ENCODE assay signal across 18 mouse cellular contexts in the genomic region with DNA sequence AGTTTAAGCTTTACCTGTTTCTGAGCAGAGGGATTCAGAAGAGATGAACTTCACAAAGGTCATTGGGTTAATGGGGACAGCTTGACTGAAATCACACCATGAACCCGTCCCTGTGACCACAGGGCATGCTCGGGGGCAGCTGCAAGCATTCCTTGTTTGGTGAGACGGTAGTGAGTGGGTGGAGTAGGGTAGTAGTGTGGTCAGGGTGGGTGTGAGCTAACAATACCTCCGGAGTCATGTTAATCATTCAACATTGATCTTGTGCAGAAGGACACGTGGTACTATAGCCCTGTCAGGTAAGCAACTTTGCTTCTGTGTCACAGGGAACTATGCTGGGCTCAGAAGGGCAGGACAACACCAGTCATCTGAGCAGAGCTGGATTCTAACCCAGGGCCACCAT.
A peak's percentile ranks its signal among the peaks of the same experiment; 100 is the strongest.
DNase-seq lines count a peak whose midpoint lies in the region; ATAC-seq and TF ChIP-seq lines count a peak whose summit lies in the region.
"Had no signal": no experiment of that assay in that cellular context is flagged by ENCODE, and none has a peak within 500 bp of the region (broad histone marks: within the 10 kb centered on the region; RNA-seq: fewer than 3 reads in every experiment).

No protein-coding gene starts in this region.

- H3K4me3 ChIP-seq in kidney, embryonic 16.5 days (ENCODE audit: low read length), result no peak overlapping the region
- H3K4me3 ChIP-seq in liver, embryonic 14.5 days (ENCODE audit: insufficient read depth in 1 of 2, low read depth in 2 of 2, low read length in 2 of 2), result no peak overlapping the region
- H3K4me3 ChIP-seq in stomach, postnatal 0 days (ENCODE audit: low read depth, low read length), result no peak overlapping the region
- no peak overlapping the region for H3K4me3 ChIP-seq in midbrain, embryonic 16.5 days (ENCODE audit: low read depth, low read length)
- H3K4me3 ChIP-seq: forebrain, embryonic 13.5 days; heart, embryonic 12.5 days; layer of hippocampus, adult 2 months; left cerebral cortex, adult 2 months; limb, embryonic 12.5 days; midbrain, embryonic 13.5 days had no signal

- peak; percentile 72 for ATAC-seq in kidney, embryonic 16.5 days (ENCODE audit: low FRiP score, low TSS enrichment)
- ATAC-seq in liver, embryonic 14.5 days (ENCODE audit: insufficient read depth), result peak; percentile 37; the same call in 1 of the 2 replicates
- peak; percentile 62 for ATAC-seq in stomach, postnatal 0 days (ENCODE audit: low FRiP score, low TSS enrichment)
- ATAC-seq in midbrain, embryonic 16.5 days, result no peak
- ATAC-seq: forebrain, embryonic 13.5 days; hindbrain, postnatal 0 days; midbrain, embryonic 13.5 days had no signal

- H3K9me3 ChIP-seq in kidney, embryonic 16.5 days (ENCODE audit: low read length), result no peaks in the 10 kb centered on the region
- no peaks in the 10 kb centered on the region for H3K9me3 ChIP-seq in liver, embryonic 14.5 days (ENCODE audit: control insufficient read depth, low read length)
- H3K9me3 ChIP-seq in stomach, postnatal 0 days (ENCODE audit: control insufficient read depth, low read length), result no peaks in the 10 kb centered on the region
- no peaks in the 10 kb centered on the region for H3K9me3 ChIP-seq in midbrain, embryonic 16.5 days (replicated peaks; ENCODE audit: control insufficient read depth, low read length, poor library complexity, severe bottlenecking)
- H3K9me3 ChIP-seq: forebrain, embryonic 13.5 days; heart, embryonic 12.5 days; limb, embryonic 12.5 days; midbrain, embryonic 13.5 days had no signal

- TF ChIP-seq CTCF in liver, embryonic 14.5 days (IDR thresholded peaks at IDR 0.05; ENCODE audit: low read depth), result no peak
- no peak for TF ChIP-seq CTCF in stomach, postnatal 0 days (IDR thresholded peaks at IDR 0.05; ENCODE audit: low read depth)

- 0 out of 2 replicates have a peak overlapping the region, but pooled peaks have one; percentile 27 for H3K27ac ChIP-seq in kidney, embryonic 16.5 days (ENCODE audit: low read length)
- H3K27ac ChIP-seq in liver, embryonic 14.5 days, result no peak overlapping the region
- H3K27ac ChIP-seq in stomach, postnatal 0 days (replicated peaks), result no peak overlapping the region
- no peak overlapping the region for H3K27ac ChIP-seq in midbrain, embryonic 16.5 days (ENCODE audit: low read length)
- H3K27ac ChIP-seq: forebrain, embryonic 13.5 days; hindbrain, postnatal 0 days; layer of hippocampus, adult 2 months; left cerebral cortex, adult 2 months; limb, embryonic 12.5 days; midbrain, embryonic 13.5 days had no signal

- peaks cover 55% of the 10 kb centered on the region for H3K4me1 ChIP-seq in kidney, embryonic 16.5 days (ENCODE audit: insufficient read depth, low read length)
- H3K4me1 ChIP-seq in liver, embryonic 14.5 days (replicated peaks; ENCODE audit: control insufficient read depth in 2 of 2, insufficient read depth in 2 of 2, low read length in 1 of 2), result no peaks in the 10 kb centered on the region
- 0 out of 2 replicates have a peak, but pooled peaks cover 4% of the 10 kb centered on the region for H3K4me1 ChIP-seq in stomach, postnatal 0 days (replicated peaks; ENCODE audit: control insufficient read depth, insufficient read depth)
- H3K4me1 ChIP-seq in midbrain, embryonic 16.5 days (ENCODE audit: control insufficient read depth, insufficient read depth, low read length), result no peaks in the 10 kb centered on the region; the same call in 1 of the 2 replicates

- H3K36me3 ChIP-seq in kidney, embryonic 16.5 days (ENCODE audit: insufficient read depth, low read length), result no peaks in the 10 kb centered on the region
- H3K36me3 ChIP-seq in liver, embryonic 14.5 days (replicated peaks; ENCODE audit: control insufficient read depth, insufficient read depth, low read depth), result no peaks in the 10 kb centered on the region
- no peaks in the 10 kb centered on the region for H3K36me3 ChIP-seq in stomach, postnatal 0 days (ENCODE audit: control insufficient read depth, insufficient read depth, low read length)
- no peaks in the 10 kb centered on the region for H3K36me3 ChIP-seq in midbrain, embryonic 16.5 days (ENCODE audit: control insufficient read depth, insufficient read depth, low read length)
- H3K36me3 ChIP-seq: heart, embryonic 12.5 days; limb, embryonic 12.5 days; midbrain, embryonic 13.5 days had no signal

- no peak overlapping the region for H3K4me2 ChIP-seq in kidney, embryonic 16.5 days (replicated peaks; ENCODE audit: low read depth, low read length)
- H3K4me2 ChIP-seq in liver, embryonic 14.5 days (ENCODE audit: low read depth), result no peak overlapping the region
- no peak overlapping the region for H3K4me2 ChIP-seq in stomach, postnatal 0 days (replicated peaks; ENCODE audit: low read depth)
- no peak overlapping the region for H3K4me2 ChIP-seq in midbrain, embryonic 16.5 days (ENCODE audit: low read length)
- H3K4me2 ChIP-seq: forebrain, embryonic 13.5 days; heart, embryonic 12.5 days; limb, embryonic 12.5 days; midbrain, embryonic 13.5 days had no signal

- DNase-seq in kidney, adult 11 months, result peak; percentile 68
- DNase-seq in kidney, postnatal 4 days, result no peak
- DNase-seq in liver, embryonic 14.5 days (ENCODE audit: low read depth in 3 of 3, low spot score in 3 of 3), result peak in 2 of 3 experiments; percentile 1
- DNase-seq in stomach, postnatal 0 days (ENCODE audit: low spot score), result no peak
- DNase-seq in cerebellum, adult 18-20 months, result no peak
- no peak for DNase-seq in urinary bladder, postnatal 4 days (ENCODE audit: low spot score in 2 of 2)
- DNase-seq: adrenal gland, adult 2 months; cerebellum, postnatal 36 days; thymus, postnatal 25 days had no signal

- H3K27me3 ChIP-seq in kidney, embryonic 16.5 days (ENCODE audit: insufficient read depth, low read length), result no peaks in the 10 kb centered on the region
- no peaks in the 10 kb centered on the region for H3K27me3 ChIP-seq in liver, embryonic 14.5 days (ENCODE audit: control insufficient read depth, insufficient read depth, low read length)
- no peaks in the 10 kb centered on the region for H3K27me3 ChIP-seq in stomach, postnatal 0 days (ENCODE audit: control insufficient read depth, insufficient read depth, low read length)
- no peaks in the 10 kb centered on the region for H3K27me3 ChIP-seq in midbrain, embryonic 16.5 days (ENCODE audit: control insufficient read depth, insufficient read depth, low read depth, low read length)
- H3K27me3 ChIP-seq: heart, embryonic 12.5 days; limb, embryonic 12.5 days; midbrain, embryonic 13.5 days had no signal

- WGBS in kidney, embryonic 16.5 days, result 49% methylated on average over 5 of the region's 5 CpGs
- WGBS in liver, embryonic 14.5 days (ENCODE audit: insufficient replicate concordance), result 46% methylated on average over 5 of the region's 5 CpGs
- WGBS in stomach, postnatal 0 days, result 59% methylated on average over 5 of the region's 5 CpGs
- WGBS in midbrain, embryonic 16.5 days, result 87% methylated on average over 5 of the region's 5 CpGs

- no peak for TF ChIP-seq EP300 in liver, embryonic 14.5 days (IDR thresholded peaks at IDR 0.05; ENCODE audit: low read depth)
- TF ChIP-seq EP300 in stomach, postnatal 0 days (optimal IDR thresholded peaks at IDR 0.05), result no peak

- no peak overlapping the region for H3K9ac ChIP-seq in kidney, embryonic 16.5 days (replicated peaks; ENCODE audit: low read length)
- no peak overlapping the region for H3K9ac ChIP-seq in liver, embryonic 14.5 days (replicated peaks)
- no peak overlapping the region for H3K9ac ChIP-seq in stomach, postnatal 0 days (ENCODE audit: low read length)
- no peak overlapping the region for H3K9ac ChIP-seq in midbrain, embryonic 16.5 days (ENCODE audit: low read depth, low read length)
- H3K9ac ChIP-seq: forebrain, embryonic 13.5 days; heart, embryonic 12.5 days; limb, embryonic 12.5 days; midbrain, embryonic 13.5 days had no signal

Comparison
In these comparisons a context has a peak if more than half of its experiments do, and no peak if none do; other contexts are left out.
1. DNase-seq: peak in kidney, adult 11 months (single experiment) and liver, embryonic 14.5 days (2 of 3); none in kidney, postnatal 4 days (0 of 2), stomach, postnatal 0 days (single experiment), cerebellum, adult 18-20 months (0 of 2) and urinary bladder, postnatal 4 days (0 of 2).